Mouse (Mus musculus): ENCODE results near the gene Spata1. TPM values are rescaled to one million over a fixed set of nuclear protein-coding genes. Genes with fewer than 3 reads are reported as not detected.

Gene Spata1
- total and polyA plus RNA-seq, 2 experiments from 2014 or later, result 6.5 to 13.5 TPM

DNA sequence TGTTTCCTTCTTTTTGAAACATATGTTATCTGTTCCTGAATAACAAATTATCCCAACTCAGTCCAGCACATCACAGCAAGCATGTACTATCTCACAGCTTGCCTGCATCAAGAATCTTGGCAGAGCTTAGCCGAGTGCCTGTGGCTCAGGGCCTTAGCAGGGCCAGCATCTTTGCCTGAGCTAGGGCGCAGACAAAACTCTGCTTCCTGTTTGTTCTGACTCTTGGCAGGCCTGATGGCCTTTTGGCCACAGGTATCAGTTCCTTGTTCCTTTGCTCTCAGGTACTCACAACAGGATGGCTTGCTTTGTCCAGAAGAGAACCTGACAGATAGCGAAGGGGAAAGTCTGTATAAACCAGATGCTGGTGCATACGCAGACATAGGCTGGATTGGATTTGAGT is 85.6 kb downstream of the Spata1 start:
- no peak overlapping the region for H3K9ac ChIP-seq
- H3K4me2 ChIP-seq (ENCODE audit: low read depth), result no peak overlapping the region
- H3K27ac ChIP-seq (ENCODE audit: low read depth, low read length), result no peak overlapping the region
- ATAC-seq, result no peak
- peaks cover 12% of the 10 kb centered on the region; the same call in 1 of the 2 replicates for H3K4me1 ChIP-seq (ENCODE audit: insufficient read depth)
- H3K9me3 ChIP-seq (ENCODE audit: low read length), result no peaks in the 10 kb centered on the region
- H3K27me3 ChIP-seq (ENCODE audit: insufficient read depth, low read length), result no peaks in the 10 kb centered on the region
- no peak for DNase-seq
- no peak overlapping the region for H3K4me3 ChIP-seq (ENCODE audit: low read depth, low read length)
- H3K36me3 ChIP-seq (ENCODE audit: insufficient read depth), result peaks cover 12% of the 10 kb centered on the region; the same call in 1 of the 2 replicates
- TF ChIP-seq CTCF (IDR thresholded peaks at IDR 0.05; ENCODE audit: low read depth), result no peak
- 63% methylated on average over 4 of the region's 4 CpGs for WGBS

DNA sequence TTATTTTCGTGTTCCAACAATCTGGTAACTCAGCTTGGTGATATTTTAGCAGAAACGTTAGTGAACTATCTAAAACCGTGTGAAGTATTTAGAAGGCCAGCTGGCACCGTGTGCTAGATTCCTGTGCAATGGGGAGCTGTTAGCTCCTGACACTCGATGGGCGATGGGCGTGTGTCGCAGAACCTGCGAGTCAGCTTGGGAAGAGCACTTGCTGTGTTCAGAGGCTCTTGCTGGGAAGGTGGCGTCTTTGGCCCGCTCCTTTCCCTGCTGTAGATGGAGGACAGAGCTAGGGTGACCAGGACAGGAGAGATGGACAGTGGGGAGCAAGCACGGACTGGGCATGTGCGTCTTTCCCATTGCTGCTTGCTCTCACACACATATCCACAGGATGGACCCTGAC is 86.5 kb downstream of the Spata1 start:
- H3K4me1 ChIP-seq (ENCODE audit: insufficient read depth), result peaks cover 12% of the 10 kb centered on the region; the same call in 1 of the 2 replicates
- ATAC-seq, result peak; percentile 35; the same call in 1 of the 2 replicates
- WGBS, result 77% methylated on average over 13 of the region's 13 CpGs
- no peaks in the 10 kb centered on the region for H3K27me3 ChIP-seq (ENCODE audit: insufficient read depth, low read length)
- peak; percentile 36 for DNase-seq
- H3K9me3 ChIP-seq (ENCODE audit: low read length), result no peaks in the 10 kb centered on the region
- H3K27ac ChIP-seq (ENCODE audit: low read depth, low read length), result no peak overlapping the region
- TF ChIP-seq CTCF (IDR thresholded peaks at IDR 0.05; ENCODE audit: low read depth), result no peak
- no peak overlapping the region for H3K4me3 ChIP-seq (ENCODE audit: low read depth, low read length)
- no peak overlapping the region for H3K4me2 ChIP-seq (ENCODE audit: low read depth)
- peaks cover 7% of the 10 kb centered on the region; the same call in 1 of the 2 replicates for H3K36me3 ChIP-seq (ENCODE audit: insufficient read depth)
- no peak overlapping the region for H3K9ac ChIP-seq

DNA sequence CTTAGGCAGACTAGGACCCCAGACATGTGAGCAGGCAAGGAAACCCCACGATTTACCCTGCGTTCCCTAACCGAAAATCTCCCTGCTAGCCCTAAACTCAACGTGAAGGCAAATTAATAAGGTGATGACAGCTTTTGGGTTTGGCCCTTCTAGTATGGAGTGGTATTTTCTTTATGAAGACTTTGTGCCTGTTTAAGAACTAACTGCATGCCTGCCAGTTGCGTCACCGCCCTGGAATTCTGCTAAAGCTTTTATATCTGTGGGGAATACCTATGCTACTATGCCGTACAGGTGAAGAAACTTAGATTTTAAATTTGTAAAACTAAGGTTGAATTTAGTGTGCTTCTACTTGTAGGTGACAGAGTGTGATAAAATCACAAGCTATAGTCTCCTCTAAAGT is 87.1 kb downstream of the Spata1 start:
- Histone ChIP-seq H3K4me1 (ENCODE audit: insufficient read depth) (peaks cover 13% of the 10 kb centered on the region; the same call in 1 of the 2 replicates), H3K9me3 (ENCODE audit: low read length) (no peaks in the 10 kb centered on the region), H3K27me3 (ENCODE audit: insufficient read depth, low read length) (no peaks in the 10 kb centered on the region), H3K4me2 (ENCODE audit: low read depth) (no peak overlapping the region), H3K27ac (ENCODE audit: low read depth, low read length) (no peak overlapping the region), H3K9ac (no peak overlapping the region), H3K36me3 (ENCODE audit: insufficient read depth) (peaks cover 3% of the 10 kb centered on the region; the same call in 1 of the 2 replicates), H3K4me3 (ENCODE audit: low read depth, low read length) (no peak overlapping the region)
- ATAC-seq (no peak; the same call in 1 of the 2 replicates), DNase-seq (no peak)
- TF ChIP-seq CTCF (IDR thresholded peaks at IDR 0.05; ENCODE audit: low read depth), result no peak
- 86% methylated on average over 7 of the region's 7 CpGs for whole genome bisulfite sequencing

DNA sequence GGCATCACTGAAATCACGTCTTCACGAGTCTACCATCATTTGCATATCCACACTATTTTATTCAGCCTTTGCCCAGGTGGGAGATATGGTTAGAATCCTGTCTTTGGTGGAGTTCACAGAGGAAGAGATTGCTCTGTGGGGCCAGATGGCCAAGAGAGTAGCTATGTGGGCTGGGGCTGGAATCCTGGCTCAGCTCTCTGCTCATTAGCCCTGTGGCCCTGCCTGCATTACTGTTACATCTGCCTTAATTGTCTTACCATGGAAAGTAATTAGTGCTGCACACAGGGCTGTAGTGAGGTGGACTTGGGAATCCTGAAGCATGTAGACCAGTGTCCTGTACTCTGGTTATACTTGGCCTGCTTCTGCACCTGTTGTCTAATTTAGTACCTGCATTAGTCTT is 87.5 kb downstream of the Spata1 start:
- TF ChIP-seq CTCF (IDR thresholded peaks at IDR 0.05; ENCODE audit: low read depth), result no peak

DNA sequence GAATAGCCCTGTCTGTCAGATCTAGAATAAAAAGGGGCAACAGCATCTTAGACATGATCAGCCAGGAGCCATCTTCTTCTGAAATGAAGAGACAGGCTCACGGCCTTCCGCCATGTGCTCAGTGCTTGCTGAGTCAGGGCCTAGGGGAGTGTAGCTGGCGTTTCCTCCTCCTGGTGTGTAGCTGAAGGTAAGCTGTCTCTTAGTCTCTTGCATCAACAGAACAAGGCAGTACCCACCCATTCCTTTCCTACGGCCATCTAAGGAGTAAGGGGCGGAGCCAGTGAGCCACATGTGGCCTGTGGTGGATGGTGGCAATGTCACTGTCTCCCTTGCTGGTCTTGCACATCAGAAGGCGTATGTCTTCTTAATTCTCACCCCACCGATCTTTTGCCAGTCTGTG is 89.4 kb downstream of the Spata1 start:
- no peak overlapping the region for H3K4me3 ChIP-seq (ENCODE audit: low read depth, low read length)
- no peak for DNase-seq

More for the DNA sequence above, 87.5 kb downstream of the Spata1 start:
- no peaks in the 10 kb centered on the region for H3K36me3 ChIP-seq (ENCODE audit: insufficient read depth)
- ATAC-seq (no peak), DNase-seq (no peak)
- H3K27me3 ChIP-seq (ENCODE audit: insufficient read depth, low read length), result no peaks in the 10 kb centered on the region
- no peak overlapping the region for H3K4me2 ChIP-seq (ENCODE audit: low read depth)
- no peaks in the 10 kb centered on the region for H3K9me3 ChIP-seq (ENCODE audit: low read length)
- H3K9ac ChIP-seq, result no peak overlapping the region
- 69% methylated on average over 2 of the region's 2 CpGs for WGBS
- peaks cover 17% of the 10 kb centered on the region for H3K4me1 ChIP-seq (ENCODE audit: insufficient read depth)
- no peak overlapping the region for H3K27ac ChIP-seq (ENCODE audit: low read depth, low read length)
- no peak overlapping the region for H3K4me3 ChIP-seq (ENCODE audit: low read depth, low read length)

More for the DNA sequence above, 89.4 kb downstream of the Spata1 start:
- H3K9ac ChIP-seq, result no peak overlapping the region
- H3K36me3 ChIP-seq (ENCODE audit: insufficient read depth), result no peaks in the 10 kb centered on the region
- no peaks in the 10 kb centered on the region for H3K9me3 ChIP-seq (ENCODE audit: low read length)
- no peaks in the 10 kb centered on the region for H3K27me3 ChIP-seq (ENCODE audit: insufficient read depth, low read length)
- H3K4me2 ChIP-seq (ENCODE audit: low read depth), result no peak overlapping the region
- 84% methylated on average over 7 of the region's 7 CpGs for WGBS
- ATAC-seq, result no peak
- no peak for TF ChIP-seq CTCF (IDR thresholded peaks at IDR 0.05; ENCODE audit: low read depth)
- peaks cover 32% of the 10 kb centered on the region for H3K4me1 ChIP-seq (ENCODE audit: insufficient read depth)
- no peak overlapping the region for H3K27ac ChIP-seq (ENCODE audit: low read depth, low read length)

Other genes with a start within 250 kb of the Spata1 start
- 43.2 and 43.5 TPM in 2 replicates for gene Ssx2ip, start 95.1 kb downstream of the Spata1 start, total RNA-seq (2014; rRNA removed)
- gene Ssx2ip, start 95.1 kb downstream of the Spata1 start, polyA plus RNA-seq (2015; fragmentation: Nextera tagmentation; extraction: Ambion mirVana), result 19.8 and 26.6 TPM in 2 replicates
- gene Ctbs, start 50.0 kb downstream of the Spata1 start, total RNA-seq (2014; rRNA removed), result 7.5 and 9.9 TPM in 2 replicates
- 3.8 and 4.4 TPM in 2 replicates for gene Ctbs, start 50.0 kb downstream of the Spata1 start, polyA plus RNA-seq (2015; fragmentation: Nextera tagmentation; extraction: Ambion mirVana)
- 73.7 and 90.4 TPM in 2 replicates for gene Gng5, start 54 bp upstream of the Spata1 start, total RNA-seq (2014; rRNA removed)
- 291 and 344 TPM in 2 replicates for gene Gng5, start 54 bp upstream of the Spata1 start, polyA plus RNA-seq (2015; fragmentation: Nextera tagmentation; extraction: Ambion mirVana)
- gene Rpf1, start 21.7 kb upstream of the Spata1 start, total RNA-seq (2014; rRNA removed), result 36.7 and 39.9 TPM in 2 replicates
- gene Rpf1, start 21.7 kb upstream of the Spata1 start, polyA plus RNA-seq (2015; fragmentation: Nextera tagmentation; extraction: Ambion mirVana), result 27.4 and 29.4 TPM in 2 replicates
- gene Uox, start 70.7 kb upstream of the Spata1 start, total RNA-seq (2014; rRNA removed), result 0.08 and 0.43 TPM in 2 replicates
- gene Uox, start 70.7 kb upstream of the Spata1 start, polyA plus RNA-seq (2015; fragmentation: Nextera tagmentation; extraction: Ambion mirVana), result 0.19 and 0.25 TPM in 2 replicates
- not detected in 2 replicates for gene Dnase2b, start 115.8 kb upstream of the Spata1 start, total RNA-seq (2014; rRNA removed)
- gene Dnase2b, start 115.8 kb upstream of the Spata1 start, polyA plus RNA-seq (2015; fragmentation: Nextera tagmentation; extraction: Ambion mirVana), result not detected in 2 replicates
- gene 4930503B20Rik, start 151.6 kb upstream of the Spata1 start, total RNA-seq (2014; rRNA removed), result not detected in 2 replicates
- gene 4930503B20Rik, start 151.6 kb upstream of the Spata1 start, polyA plus RNA-seq (2015; fragmentation: Nextera tagmentation; extraction: Ambion mirVana), result 0.12 TPM in 1 of 2 replicates, not detected in the other
- gene Samd13, start 185.8 kb upstream of the Spata1 start, total RNA-seq (2014; rRNA removed), result 0.33 TPM in 1 of 2 replicates, not detected in the other
- 0.14 and 0.57 TPM in 2 replicates for gene Samd13, start 185.8 kb upstream of the Spata1 start, polyA plus RNA-seq (2015; fragmentation: Nextera tagmentation; extraction: Ambion mirVana)